Mouse (Mus musculus): ENCODE results near the gene Lmntd1. TPM values are rescaled to one million over a fixed set of nuclear protein-coding genes. Genes with fewer than 3 reads are reported as not detected.
A peak's percentile ranks its signal among the peaks of the same experiment; 100 is the strongest.

Lmntd1 gene
- polyA plus RNA-seq, 1 experiment = 0.04 TPM

DNA sequence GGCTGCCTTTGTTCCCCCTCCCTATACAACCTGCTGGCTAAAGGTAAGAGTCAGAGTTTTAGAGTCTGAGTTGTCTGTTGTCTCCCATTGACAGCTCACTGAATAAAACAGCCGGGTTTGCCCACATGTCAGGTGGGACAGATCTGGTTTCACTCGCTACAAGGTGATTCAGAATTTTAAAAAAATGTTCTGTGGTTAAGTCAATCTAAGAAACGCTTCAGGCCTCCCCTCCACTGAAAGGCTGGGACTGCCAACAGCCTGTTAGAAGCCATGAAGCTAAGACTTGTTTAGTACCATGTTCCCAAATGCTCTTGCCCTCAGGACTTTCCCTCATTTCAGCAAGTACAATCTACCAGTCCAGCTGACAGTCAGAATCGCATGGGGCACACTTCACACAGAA lies 244.8 kb downstream of the Lmntd1 start:
- Histone ChIP-seq H3K4me3 (ENCODE audit: extremely low read depth, insufficient read depth, insufficient read length) (no peak overlapping the region), H3K4me1 (ENCODE audit: control insufficient read depth, insufficient read depth, insufficient read length) (peaks cover 7% of the 10 kb centered on the region; the same call in 1 of the 2 replicates), H3K27me3 (ENCODE audit: control insufficient read depth, insufficient read depth, low read length) (no peaks in the 10 kb centered on the region), H3K27ac (ENCODE audit: insufficient read depth, low read length) (no peak overlapping the region), H3K36me3 (ENCODE audit: control insufficient read depth, insufficient read depth, low read length) (no peaks in the 10 kb centered on the region)
- no peak for TF ChIP-seq CTCF (IDR thresholded peaks at IDR 0.05; ENCODE audit: extremely low read depth, insufficient read depth, insufficient read length, insufficient replicate concordance)
- TF ChIP-seq POLR2A (IDR thresholded peaks at IDR 0.05; ENCODE audit: low read depth, low read length) = no peak
- 61% methylated on average over 4 of the region's 4 CpGs for WGBS
- no peak for DNase-seq (ENCODE audit: low read depth in 1 of 2, low spot score in 2 of 2)

DNA sequence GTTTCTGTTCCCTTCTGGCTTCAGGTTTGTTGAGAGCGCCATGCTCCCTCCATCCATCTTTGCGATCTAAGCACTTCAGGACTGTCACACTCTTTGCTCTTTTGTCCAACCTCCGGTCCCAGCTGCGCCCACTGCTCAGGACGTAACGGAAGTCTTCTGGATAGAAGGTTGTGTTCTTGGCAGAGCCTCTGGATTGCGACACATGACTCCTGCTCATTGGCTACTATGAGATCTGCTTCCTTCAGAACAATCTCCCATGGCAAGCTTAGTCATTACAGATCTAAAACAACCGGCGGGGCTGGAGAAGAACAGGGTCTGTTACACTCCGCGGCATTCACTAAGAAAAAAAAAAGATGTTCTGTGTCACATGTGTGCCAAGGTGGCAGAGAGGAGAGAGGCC lies 247.6 kb downstream of the Lmntd1 start:
- no peak for TF ChIP-seq CTCF (IDR thresholded peaks at IDR 0.05; ENCODE audit: extremely low read depth, insufficient read depth, insufficient read length, insufficient replicate concordance)
- no peak for TF ChIP-seq POLR2A (IDR thresholded peaks at IDR 0.05; ENCODE audit: low read depth, low read length)
- no peaks in the 10 kb centered on the region for H3K36me3 ChIP-seq (ENCODE audit: control insufficient read depth, insufficient read depth, low read length)
- no peak overlapping the region for H3K27ac ChIP-seq (ENCODE audit: insufficient read depth, low read length)
- no peak for DNase-seq (ENCODE audit: low read depth in 1 of 2, low spot score in 2 of 2)
- 94% methylated on average over 11 of the region's 11 CpGs for WGBS
- H3K4me1 ChIP-seq (ENCODE audit: control insufficient read depth, insufficient read depth, insufficient read length) = no peaks in the 10 kb centered on the region
- H3K27me3 ChIP-seq (ENCODE audit: control insufficient read depth, insufficient read depth, low read length) = no peaks in the 10 kb centered on the region
- no peak overlapping the region for H3K4me3 ChIP-seq (ENCODE audit: extremely low read depth, insufficient read depth, insufficient read length)

DNA sequence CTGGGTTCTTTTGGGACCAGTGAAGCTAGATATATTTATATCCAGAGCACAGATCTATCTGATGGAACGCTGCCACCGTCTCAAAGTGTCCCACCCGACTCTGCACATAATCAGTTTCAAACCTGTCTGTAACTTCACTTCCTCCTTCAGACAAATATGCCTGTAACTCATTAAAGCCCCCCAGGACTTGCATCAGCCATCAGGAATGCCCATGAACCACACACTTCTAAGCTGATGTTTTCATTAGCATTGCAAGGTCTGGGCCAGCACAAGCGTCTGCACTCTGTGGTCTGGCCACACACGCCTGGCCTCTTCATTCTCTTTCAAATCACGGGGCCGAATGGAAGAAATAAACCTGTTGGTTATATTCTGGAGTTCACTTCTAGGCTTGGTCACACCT lies 250.4 kb downstream of the Lmntd1 start:
- TF ChIP-seq CTCF (IDR thresholded peaks at IDR 0.05; ENCODE audit: extremely low read depth, insufficient read depth, insufficient read length, insufficient replicate concordance) (no peak), POLR2A (IDR thresholded peaks at IDR 0.05; ENCODE audit: low read depth, low read length) (no peak)
- no peaks in the 10 kb centered on the region for H3K36me3 ChIP-seq (ENCODE audit: control insufficient read depth, insufficient read depth, low read length)
- DNase-seq (ENCODE audit: low read depth in 1 of 2, low spot score in 2 of 2) = no peak
- H3K4me3 ChIP-seq (ENCODE audit: extremely low read depth, insufficient read depth, insufficient read length) = no peak overlapping the region
- H3K27ac ChIP-seq (ENCODE audit: insufficient read depth, low read length) = no peak overlapping the region
- no peaks in the 10 kb centered on the region for H3K27me3 ChIP-seq (ENCODE audit: control insufficient read depth, insufficient read depth, low read length)
- H3K4me1 ChIP-seq (ENCODE audit: control insufficient read depth, insufficient read depth, insufficient read length) = no peaks in the 10 kb centered on the region
- 74% methylated on average over 7 of the region's 7 CpGs for WGBS

DNA sequence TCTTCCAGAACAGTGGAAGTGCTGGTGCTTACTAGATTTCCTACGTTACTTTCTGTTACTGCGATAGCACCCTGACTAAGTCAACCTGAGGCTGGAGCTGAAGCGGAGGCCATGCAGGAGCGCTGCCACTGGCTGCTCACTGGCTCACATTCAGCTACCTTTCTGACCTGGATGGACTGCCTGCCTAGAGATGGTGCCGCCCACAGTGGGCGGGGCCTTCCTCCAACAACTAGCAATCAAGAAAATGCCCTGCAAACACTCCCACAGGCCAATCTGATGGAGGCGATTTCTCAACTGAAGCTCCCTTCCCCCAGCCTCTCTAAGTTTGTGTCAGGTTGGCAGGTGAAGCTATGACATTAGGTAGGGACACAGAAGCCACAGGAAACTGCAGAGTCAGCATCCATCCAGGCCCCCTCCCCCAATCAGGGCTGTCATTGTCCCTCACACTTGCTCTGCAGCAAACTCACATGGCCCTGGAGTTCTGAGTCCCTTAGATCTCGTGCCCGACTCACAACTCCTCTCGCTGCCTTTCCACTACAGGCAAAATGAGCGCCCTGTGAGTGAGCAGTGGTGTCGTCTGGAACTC lies 252.9 kb downstream of the Lmntd1 start:
- TF ChIP-seq POLR2A (IDR thresholded peaks at IDR 0.05; ENCODE audit: low read depth, low read length) = no peak
- WGBS = 90% methylated on average over 12 of the region's 12 CpGs
- H3K27ac ChIP-seq (ENCODE audit: insufficient read depth, low read length) = no peak overlapping the region
- no peaks in the 10 kb centered on the region for H3K36me3 ChIP-seq (ENCODE audit: control insufficient read depth, insufficient read depth, low read length)
- H3K4me1 ChIP-seq (ENCODE audit: control insufficient read depth, insufficient read depth, insufficient read length) = no peaks in the 10 kb centered on the region
- no peak overlapping the region for H3K4me3 ChIP-seq (ENCODE audit: extremely low read depth, insufficient read depth, insufficient read length)
- DNase-seq (ENCODE audit: low read depth in 1 of 2, low spot score in 2 of 2) = no peak
- no peaks in the 10 kb centered on the region for H3K27me3 ChIP-seq (ENCODE audit: control insufficient read depth, insufficient read depth, low read length)

DNA sequence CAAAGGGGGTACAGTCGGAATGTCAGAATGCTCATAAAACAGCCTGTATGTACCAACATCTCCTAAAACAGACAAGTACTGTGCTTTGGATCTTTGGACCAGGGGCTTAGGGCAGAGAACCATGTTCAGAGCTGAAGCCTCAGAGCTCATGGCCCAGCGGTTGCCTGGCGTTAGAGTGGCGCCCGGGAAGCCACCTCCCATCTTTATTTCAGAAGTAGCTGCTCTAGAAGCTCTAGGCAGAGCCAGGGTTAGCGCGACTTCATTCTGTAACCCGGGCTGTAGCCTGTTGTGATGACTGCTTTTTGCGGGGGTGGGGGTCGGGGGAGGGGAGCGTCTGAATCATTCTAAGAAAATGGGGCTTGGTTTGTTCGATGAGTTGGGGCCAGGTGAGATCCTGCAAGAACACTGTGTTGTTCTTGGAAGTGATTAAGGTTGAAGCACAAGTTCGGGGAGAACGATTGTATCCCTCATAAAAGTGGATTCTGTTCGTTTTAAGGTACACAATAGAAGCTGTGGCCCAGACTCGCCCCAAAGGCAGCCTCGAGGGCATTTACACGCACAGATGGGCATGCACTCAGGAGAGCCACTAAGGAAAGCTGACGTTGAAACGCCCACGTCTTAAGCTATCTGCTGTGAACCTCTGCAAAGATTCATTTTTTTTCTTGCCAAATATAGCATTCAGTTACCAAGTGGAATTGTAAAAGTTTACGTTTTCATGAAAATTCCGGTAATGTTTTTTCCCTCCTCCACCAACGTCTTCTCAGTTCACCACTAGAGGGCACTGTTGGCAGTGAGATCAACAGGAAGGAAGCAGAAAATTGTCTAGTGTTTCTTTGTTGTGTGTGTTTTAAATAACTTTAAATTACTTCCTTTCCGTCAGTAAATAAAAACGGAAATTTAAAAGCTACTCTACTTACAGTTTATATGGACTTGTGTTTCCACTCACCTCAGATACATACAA lies 254.4 kb downstream of the Lmntd1 start:
- Histone ChIP-seq H3K27ac (ENCODE audit: insufficient read depth, low read length) (no peak overlapping the region), H3K36me3 (ENCODE audit: control insufficient read depth, insufficient read depth, low read length) (no peaks in the 10 kb centered on the region), H3K4me1 (ENCODE audit: control insufficient read depth, insufficient read depth, insufficient read length) (no peaks in the 10 kb centered on the region), H3K4me3 (ENCODE audit: extremely low read depth, insufficient read depth, insufficient read length) (no peak overlapping the region), H3K27me3 (ENCODE audit: control insufficient read depth, insufficient read depth, low read length) (no peaks in the 10 kb centered on the region)
- TF ChIP-seq CTCF (IDR thresholded peaks at IDR 0.05; ENCODE audit: extremely low read depth, insufficient read depth, insufficient read length, insufficient replicate concordance) = peak; percentile 33; the same call in 1 of the 2 replicates
- TF ChIP-seq POLR2A (IDR thresholded peaks at IDR 0.05; ENCODE audit: low read depth, low read length) = no peak
- DNase-seq (ENCODE audit: low read depth in 1 of 2, low spot score in 2 of 2) = peak; percentile 40 to 43
- 46% methylated on average over 26 of the region's 26 CpGs for WGBS

DNA sequence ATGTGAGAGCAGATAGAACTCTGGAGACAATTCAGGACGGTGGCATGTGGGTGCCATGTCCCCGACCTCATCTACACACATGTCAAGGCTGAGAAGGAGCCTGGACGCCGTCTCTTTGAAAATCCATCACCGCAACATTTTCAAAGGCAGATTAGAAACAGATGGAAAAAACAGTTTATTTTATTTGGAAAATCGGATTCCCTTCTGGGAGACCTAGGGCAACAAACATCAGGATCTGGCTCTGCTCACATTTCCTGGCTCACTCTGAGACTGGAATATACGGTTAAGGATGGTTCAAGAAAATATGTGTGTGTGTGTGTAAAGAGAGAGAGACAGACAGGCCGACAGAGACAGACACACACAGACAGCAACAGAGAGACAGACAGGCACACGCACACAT lies 256.1 kb downstream of the Lmntd1 start:
- Histone ChIP-seq H3K27me3 (ENCODE audit: control insufficient read depth, insufficient read depth, low read length) (no peaks in the 10 kb centered on the region), H3K36me3 (ENCODE audit: control insufficient read depth, insufficient read depth, low read length) (no peaks in the 10 kb centered on the region), H3K4me1 (ENCODE audit: control insufficient read depth, insufficient read depth, insufficient read length) (no peaks in the 10 kb centered on the region), H3K4me3 (ENCODE audit: extremely low read depth, insufficient read depth, insufficient read length) (no peak overlapping the region), H3K27ac (ENCODE audit: insufficient read depth, low read length) (no peak overlapping the region)
- DNase-seq (ENCODE audit: low read depth in 1 of 2, low spot score in 2 of 2) = no peak
- WGBS = 80% methylated on average over 9 of the region's 9 CpGs
- no peak for TF ChIP-seq POLR2A (IDR thresholded peaks at IDR 0.05; ENCODE audit: low read depth, low read length)
- TF ChIP-seq CTCF (IDR thresholded peaks at IDR 0.05; ENCODE audit: extremely low read depth, insufficient read depth, insufficient read length, insufficient replicate concordance) = no peak

DNA sequence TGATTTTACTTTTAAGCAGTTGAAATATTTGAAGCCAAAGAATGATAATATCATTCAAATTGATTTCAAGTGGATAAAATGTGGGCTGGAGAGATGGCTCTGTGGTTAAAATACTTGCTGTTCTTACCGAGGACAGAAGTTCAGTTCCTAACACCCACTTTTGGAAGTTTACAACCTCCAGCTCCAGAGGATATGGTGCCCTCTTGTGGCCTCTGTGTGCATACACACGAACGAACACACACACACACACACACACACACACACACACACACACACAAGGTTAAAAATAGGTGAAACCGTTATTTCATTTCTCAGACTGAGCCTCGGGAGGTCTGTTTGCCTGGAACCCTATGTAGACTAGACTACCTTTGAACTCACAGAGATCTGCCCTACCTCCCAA lies 260.3 kb downstream of the Lmntd1 start:
- DNase-seq (ENCODE audit: low read depth in 1 of 2, low spot score in 2 of 2) = no peak
- no peak for TF ChIP-seq CTCF (IDR thresholded peaks at IDR 0.05; ENCODE audit: extremely low read depth, insufficient read depth, insufficient read length, insufficient replicate concordance)
- no peak for TF ChIP-seq POLR2A (IDR thresholded peaks at IDR 0.05; ENCODE audit: low read depth, low read length)
- H3K27ac ChIP-seq (ENCODE audit: insufficient read depth, low read length) = no peak overlapping the region
- no peak overlapping the region for H3K4me3 ChIP-seq (ENCODE audit: extremely low read depth, insufficient read depth, insufficient read length)
- no peaks in the 10 kb centered on the region for H3K27me3 ChIP-seq (ENCODE audit: control insufficient read depth, insufficient read depth, low read length)
- WGBS = 89% methylated on average over 5 of the region's 5 CpGs
- no peaks in the 10 kb centered on the region for H3K4me1 ChIP-seq (ENCODE audit: control insufficient read depth, insufficient read depth, insufficient read length)
- no peaks in the 10 kb centered on the region for H3K36me3 ChIP-seq (ENCODE audit: control insufficient read depth, insufficient read depth, low read length)
